Mouse (Mus musculus): ENCODE data around the gene Adgrv1.
A peak's percentile ranks its signal among the peaks of the same experiment; 100 is the strongest.

The Adgrv1 gene

GRCm38 (mm10) chr13:81402826-81403225 lies 230.1 kb downstream of the Adgrv1 start:
- DNase-seq = no peak

GRCm38 (mm10) chr13:81402191-81402590 lies 230.8 kb downstream of the Adgrv1 start:
- no peak for DNase-seq

GRCm38 (mm10) chr13:81401742-81402141 lies 231.2 kb downstream of the Adgrv1 start:
- DNase-seq = no peak

- DNase-seq = peak; percentile 34
These were observed 247.2 kb downstream of the Adgrv1 start for GRCm38 (mm10) chr13:81385597-81386362.

GRCm38 (mm10) chr13:81381835-81382234 lies 251.1 kb downstream of the Adgrv1 start:
- no peak for DNase-seq

GRCm38 (mm10) chr13:81370801-81371456 lies 262.0 kb downstream of the Adgrv1 start:
- DNase-seq = no peak

GRCm38 (mm10) chr13:81370196-81370595 lies 262.8 kb downstream of the Adgrv1 start:
- DNase-seq = no peak

- peak; percentile 19 for DNase-seq
These were observed 263.4 kb downstream of the Adgrv1 start for GRCm38 (mm10) chr13:81369564-81369963.

GRCm38 (mm10) chr13:81368987-81369386 lies 264.0 kb downstream of the Adgrv1 start:
- DNase-seq = no peak

GRCm38 (mm10) chr13:81367681-81368376 lies 265.1 kb downstream of the Adgrv1 start:
- no peak for DNase-seq

GRCm38 (mm10) chr13:81360338-81360737 lies 272.6 kb downstream of the Adgrv1 start:
- no peak for DNase-seq

GRCm38 (mm10) chr13:81358766-81359165 lies 274.2 kb downstream of the Adgrv1 start:
- DNase-seq = no peak

GRCm38 (mm10) chr13:81358365-81358764 lies 274.6 kb downstream of the Adgrv1 start:
- DNase-seq = no peak

GRCm38 (mm10) chr13:81357215-81357614 lies 275.7 kb downstream of the Adgrv1 start:
- DNase-seq = no peak

GRCm38 (mm10) chr13:81354587-81354986 lies 278.4 kb downstream of the Adgrv1 start:
- no peak for DNase-seq

GRCm38 (mm10) chr13:81352296-81352695 lies 280.7 kb downstream of the Adgrv1 start:
- peak; percentile 87 for DNase-seq

- peak; percentile 73 for DNase-seq
These were observed 281.3 kb downstream of the Adgrv1 start for GRCm38 (mm10) chr13:81351462-81352155.

- DNase-seq = no peak
These were observed 285.5 kb downstream of the Adgrv1 start for GRCm38 (mm10) chr13:81347261-81347980.

GRCm38 (mm10) chr13:81342987-81343596 lies 289.9 kb downstream of the Adgrv1 start:
- no peak for DNase-seq

- no peak for DNase-seq
These were observed 297.7 kb downstream of the Adgrv1 start for GRCm38 (mm10) chr13:81335241-81335640.

- no peak for DNase-seq
These were observed 300.9 kb downstream of the Adgrv1 start for GRCm38 (mm10) chr13:81332018-81332417.

GRCm38 (mm10) chr13:81329762-81330161 lies 303.2 kb downstream of the Adgrv1 start:
- DNase-seq = no peak

Measured in lung, postnatal 10 days (tissue).